Mouse (Mus musculus) liver, embryonic 14 days (tissue): ENCODE measurements around the gene Vmn2r97. TPM values are rescaled to one million over a fixed set of nuclear protein-coding genes. Genes with fewer than 3 reads are reported as not detected.

Source experiments
- polyA plus RNA-seq: library from polyadenylated mRNA; depleted of rRNA; stranded (reverse); fragments of >200 nt; gene quantifications from 2 replicates; pipeline ENCODE4 v1.2.3, GENCODE M21; 2012; rRNA removed

Vmn2r97 gene
- not detected in 2 replicates for polyA plus RNA-seq

GRCm38 (mm10) chr17:18914000-18914399, at the start of gene Vmn2r97:
Vmn2r97 (plus strand) TSS chr17:18914300.

Other genes starting within 250 kb of the Vmn2r97 start
- not detected in 2 replicates for gene Vmn2r98, start 139.2 kb downstream of the Vmn2r97 start, polyA plus RNA-seq